Mouse (Mus musculus) thymus, adult 2 months (tissue): ENCODE data around the gene Hist1h3h. TPM values are rescaled to one million over a fixed set of nuclear protein-coding genes. Genes with fewer than 3 reads are reported as not detected.
"Not testable (repeated sequence)": the region's sequence is repeated elsewhere in the genome, so short reads cannot be mapped to it uniquely, and the experiment has no call there.

Source experiments
- DNase-seq: peaks from one replicate; pipeline ENCODE4 v3.0.0; 2021
- H3K27ac ChIP-seq: fragments of 200-500 bp; 2 replicates; pipeline ENCODE4 v1.5.1; 2012; ENCODE audit warnings: low read length, control low read depth; ENCODE audit not compliant: control insufficient read depth, insufficient read depth
- H3K27me3 ChIP-seq: fragments of 200-500 bp; 2 replicates; pipeline ENCODE4 v1.6.1; 2012; ENCODE audit warnings: mild to moderate bottlenecking, low read length, moderate library complexity, mixed read lengths; ENCODE audit not compliant: control insufficient read depth, insufficient read depth
- H3K36me3 ChIP-seq: fragments of 200-500 bp; 2 replicates; pipeline ENCODE4 v1.6.1; 2012; ENCODE audit warnings: mild to moderate bottlenecking, low read length, moderate library complexity; ENCODE audit not compliant: control insufficient read depth, insufficient read depth
- H3K4me1 ChIP-seq: fragments of 200-500 bp; replicated peaks from 2 replicates; pipeline ENCODE4 v1.6.1; 2012; ENCODE audit warnings: low read length; ENCODE audit not compliant: control insufficient read depth, insufficient read depth
- H3K4me3 ChIP-seq: fragments of 200-500 bp; 2 replicates; pipeline ENCODE4 v1.5.1; 2012; ENCODE audit warnings: mild to moderate bottlenecking, low read length, control low read depth, moderate library complexity; ENCODE audit not compliant: control insufficient read depth, insufficient read depth
- CTCF ChIP-seq: fragments of 200-500 bp; IDR thresholded peaks from 2 replicates; pipeline ENCODE4 v1.5.1; 2012; ENCODE audit warnings: mild to moderate bottlenecking, control low read depth, low read length, moderate library complexity, borderline replicate concordance; ENCODE audit not compliant: control insufficient read depth, poor library complexity, insufficient read depth; ENCODE audit errors: extremely low read depth
- POLR2A ChIP-seq: fragments of 200-500 bp; IDR thresholded peaks from 2 replicates; pipeline ENCODE4 v1.6.1; 2012; ENCODE audit warnings: mild to moderate bottlenecking, low read length, control low read depth, moderate library complexity; ENCODE audit not compliant: control insufficient read depth, poor library complexity, insufficient read depth; ENCODE audit errors: extremely low read depth
- WGBS: fragments of 180-500 bp; shearing (Covaris S2); methylation state at CpG from one replicate; pipeline ENCODE4 v1.1.7; 2018; 5-methylcytosine and 5-hydroxymethylcytosine counted together
- polyA plus RNA-seq: library from polyadenylated mRNA; depleted of rRNA; stranded (reverse); fragments of >200 nt; gene quantifications from 2 replicates; pipeline ENCODE4 v1.2.3, GENCODE M21; 2012

Gene Hist1h3h
- polyA plus RNA-seq, 1 experiment = 733 TPM

DNA sequence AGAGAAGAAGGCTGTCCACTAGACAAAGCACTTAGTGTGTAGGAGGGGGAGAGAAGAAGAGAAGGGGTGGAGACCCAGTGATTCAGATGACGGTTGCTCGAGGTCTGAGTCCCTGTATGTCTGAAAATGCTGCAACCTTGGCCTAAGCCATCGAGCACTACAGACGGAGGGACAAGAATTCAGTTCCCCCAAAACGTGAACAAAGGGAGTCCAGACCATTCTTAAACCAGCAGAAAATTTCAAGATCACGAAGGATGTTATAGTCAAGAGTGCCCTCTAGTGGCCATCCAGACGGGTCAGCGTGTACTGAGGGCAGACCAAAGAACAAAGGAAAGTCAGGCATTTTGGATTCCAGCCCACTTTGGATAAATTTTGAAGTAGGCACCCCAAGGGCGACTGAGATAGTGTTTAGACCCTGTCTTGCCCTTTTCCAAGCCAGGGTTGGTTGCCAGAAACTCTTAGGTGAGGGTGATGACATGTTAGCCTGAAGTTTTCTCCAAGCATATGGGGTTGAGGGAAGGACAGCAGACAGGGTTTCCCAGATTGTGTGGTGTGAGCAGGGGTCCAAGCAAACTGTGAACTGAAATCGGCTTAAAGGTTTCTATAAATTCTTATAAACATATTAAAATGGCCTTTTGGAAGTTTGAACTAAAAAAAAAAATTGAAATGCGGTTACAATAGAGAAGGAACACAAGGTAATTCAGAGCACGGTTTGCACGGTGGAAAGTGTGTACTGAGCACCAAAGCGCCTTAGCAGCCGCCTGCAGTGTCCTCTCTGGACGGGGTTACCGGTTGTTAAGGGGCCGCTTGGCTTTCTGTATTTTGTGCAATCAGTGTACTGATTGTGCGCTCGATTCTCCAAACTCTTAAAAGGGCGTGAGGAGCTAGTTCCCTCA is 16.8 kb downstream of the Hist1h3h start:
- peak; percentile 79 for DNase-seq
- H3K27ac ChIP-seq = peak overlapping the region; percentile 94
- H3K4me3 ChIP-seq = peak overlapping the region; percentile 45
- 1% methylated on average over 21 of the region's 21 CpGs for WGBS
- H3K27me3 ChIP-seq = no peaks in the 10 kb centered on the region
- TF ChIP-seq CTCF (no peak), POLR2A (no peak)
- no peaks in the 10 kb centered on the region for H3K36me3 ChIP-seq
- H3K4me1 ChIP-seq = peaks cover 6% of the 10 kb centered on the region; the same call in 1 of the 2 replicates

DNA sequence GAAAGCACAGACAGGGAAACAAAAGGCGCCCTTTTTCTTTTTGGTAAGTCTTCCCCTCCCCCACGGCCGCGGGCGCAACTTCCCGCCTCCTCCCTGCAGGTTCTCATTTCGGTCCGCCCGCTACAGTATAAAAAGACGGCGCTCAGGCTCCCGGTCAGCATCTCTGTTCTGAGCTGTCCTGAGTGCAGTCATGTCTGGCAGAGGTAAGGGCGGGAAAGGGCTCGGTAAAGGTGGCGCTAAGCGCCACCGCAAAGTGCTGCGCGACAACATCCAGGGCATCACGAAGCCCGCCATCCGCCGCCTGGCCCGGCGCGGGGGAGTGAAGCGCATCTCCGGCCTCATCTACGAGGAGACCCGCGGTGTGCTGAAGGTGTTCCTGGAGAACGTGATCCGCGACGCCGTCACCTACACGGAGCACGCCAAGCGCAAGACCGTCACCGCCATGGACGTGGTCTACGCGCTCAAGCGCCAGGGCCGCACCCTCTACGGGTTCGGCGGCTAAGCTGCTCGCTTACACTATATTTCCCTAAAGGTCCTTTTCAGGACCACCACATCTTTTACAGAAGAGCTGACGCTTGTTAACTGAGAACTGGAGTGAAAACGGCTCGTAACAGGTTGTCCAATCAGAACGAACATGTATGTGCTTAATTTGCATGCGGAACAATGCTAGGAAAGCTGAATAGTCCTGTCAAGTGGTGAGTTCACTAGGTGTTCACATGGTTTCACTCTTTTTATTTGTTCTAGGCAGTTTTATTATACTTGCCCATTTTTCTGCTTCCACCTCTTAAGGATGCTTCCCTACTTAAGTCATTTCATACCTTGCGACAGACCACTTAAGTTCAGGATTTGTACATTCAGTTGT is 17.7 kb downstream of the Hist1h3h start, which contains the start of gene Hist1h4j:
Gene Hist1h4j, plus strand, starts transcription at position 159 of the 862 bp plus-strand sequence.
- 0 out of 2 replicates have a peak, but pooled peaks have one; percentile 2 for TF ChIP-seq CTCF
- peak; percentile 75; the same call in 1 of the 2 replicates for TF ChIP-seq POLR2A
- Histone ChIP-seq H3K27ac (peak within 1 kb of the TSS; percentile 94), H3K4me3 (peak within 1 kb of the TSS; percentile 45)
- not testable (repeated sequence) for H3K4me1 ChIP-seq, H3K27me3 ChIP-seq, H3K36me3 ChIP-seq
- WGBS = under 1% methylated on average over 51 of the region's 56 CpGs
- DNase-seq = peak; percentile 80

DNA sequence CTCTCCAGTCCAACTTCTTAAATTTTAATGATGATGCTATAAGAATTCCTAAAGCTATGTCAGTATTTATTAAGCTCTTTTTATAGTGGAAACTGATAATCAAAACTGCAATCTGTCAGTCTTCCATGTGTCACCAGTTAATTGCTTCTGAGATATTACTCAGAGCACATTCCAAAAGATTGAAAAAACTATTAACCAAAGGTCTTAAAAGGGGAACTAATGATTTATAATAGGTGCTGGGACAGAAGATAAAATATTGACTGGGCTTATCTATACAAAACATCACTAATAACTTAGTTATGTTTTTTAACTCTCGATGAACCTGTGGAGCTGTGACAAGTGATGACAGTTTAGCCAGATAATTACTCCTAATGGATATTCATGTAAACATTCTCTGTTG is 27.5 kb downstream of the Hist1h3h start:
- H3K4me3 ChIP-seq = no peak overlapping the region
- no peaks in the 10 kb centered on the region for H3K27me3 ChIP-seq
- no peak overlapping the region for H3K27ac ChIP-seq
- TF ChIP-seq POLR2A (no peak), CTCF (no peak)
- H3K36me3 ChIP-seq = no peaks in the 10 kb centered on the region
- DNase-seq = no peak
- peaks cover 5% of the 10 kb centered on the region; the same call in 1 of the 2 replicates for H3K4me1 ChIP-seq
- 95% methylated on average over 1 of the region's 1 CpGs for WGBS

DNA sequence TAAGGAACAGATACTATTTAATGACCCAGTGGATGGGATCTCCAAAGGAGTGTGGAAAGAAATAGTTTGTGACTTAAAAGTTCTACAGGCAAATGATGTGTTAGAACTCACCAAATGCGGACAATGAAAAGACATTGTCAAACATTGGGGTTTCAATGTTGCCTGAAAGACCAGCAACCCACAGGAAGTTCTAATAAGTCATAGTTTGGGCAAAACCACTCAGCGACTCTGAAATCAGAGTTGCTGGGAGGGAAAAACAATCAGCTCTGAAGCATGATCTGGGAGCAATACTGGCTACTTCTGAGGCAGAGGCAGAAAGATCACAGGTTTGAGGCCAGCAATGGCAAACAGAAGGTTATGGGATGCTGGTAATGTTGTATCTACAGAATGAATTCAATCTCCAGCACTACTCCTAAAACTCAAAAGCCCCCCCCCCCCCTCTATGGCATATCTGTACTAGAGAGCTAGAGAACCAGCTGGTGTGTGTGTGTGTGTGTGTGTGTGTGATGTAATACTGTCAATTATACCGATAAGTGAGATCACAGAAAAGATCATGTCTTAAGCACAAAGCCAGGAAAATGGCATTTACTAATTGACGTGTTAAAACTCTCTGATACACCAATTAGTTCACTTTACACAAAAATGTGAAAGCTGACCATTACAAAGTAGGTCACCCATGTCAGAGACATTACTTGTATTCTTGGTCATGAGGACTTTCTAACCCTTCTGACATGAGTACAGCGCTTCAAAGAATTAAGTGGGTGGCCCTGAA is 32.1 kb downstream of the Hist1h3h start:
- no peaks in the 10 kb centered on the region for H3K36me3 ChIP-seq
- peak overlapping the region; percentile 61 for H3K4me3 ChIP-seq
- DNase-seq = no peak
- TF ChIP-seq CTCF = no peak
- no peak for TF ChIP-seq POLR2A
- H3K27me3 ChIP-seq = no peaks in the 10 kb centered on the region
- peaks cover 7% of the 10 kb centered on the region for H3K4me1 ChIP-seq
- WGBS = 3% methylated on average over 5 of the region's 5 CpGs
- H3K27ac ChIP-seq = peak overlapping the region; percentile 42

DNA sequence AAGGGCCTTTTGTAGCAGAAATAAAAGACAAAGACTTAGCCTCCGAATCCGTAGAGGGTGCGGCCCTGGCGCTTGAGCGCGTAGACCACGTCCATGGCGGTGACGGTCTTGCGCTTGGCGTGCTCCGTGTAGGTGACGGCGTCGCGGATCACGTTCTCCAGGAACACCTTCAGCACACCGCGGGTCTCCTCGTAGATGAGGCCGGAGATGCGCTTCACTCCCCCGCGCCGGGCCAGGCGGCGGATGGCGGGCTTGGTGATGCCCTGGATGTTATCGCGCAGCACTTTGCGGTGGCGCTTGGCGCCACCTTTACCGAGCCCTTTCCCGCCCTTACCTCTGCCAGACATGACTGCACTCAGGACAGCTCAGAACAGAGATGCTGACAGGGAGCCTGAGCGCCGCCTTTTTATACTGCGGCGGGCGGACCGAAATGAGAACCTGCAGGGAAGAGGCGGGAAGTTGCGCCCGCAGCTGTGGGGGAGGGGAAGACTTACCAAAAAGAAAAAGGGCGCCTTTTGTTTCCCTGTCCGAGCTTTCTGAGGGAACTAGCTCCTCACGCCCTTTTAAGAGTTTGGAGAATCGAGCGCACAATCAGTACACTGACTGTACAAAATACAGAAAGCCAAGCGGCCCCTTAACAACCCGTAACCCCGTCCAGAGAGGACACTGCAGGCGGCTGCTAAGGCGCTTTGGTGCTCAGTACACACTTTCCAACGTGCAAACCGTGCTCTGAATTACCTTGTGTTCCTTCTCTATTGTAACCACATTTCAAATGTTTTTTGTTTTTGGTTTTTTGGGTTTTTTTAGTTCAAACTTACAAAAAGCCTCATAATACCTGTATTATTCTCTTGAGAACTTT is 32.9 kb downstream of the Hist1h3h start, which contains the start of gene Hist1h4k:
Gene Hist1h4k, minus strand, starts transcription at position 347 of the 859 bp plus-strand sequence.
- H3K27me3 ChIP-seq, H3K36me3 ChIP-seq, H3K4me1 ChIP-seq: not testable (repeated sequence)
- peak; percentile 96 for DNase-seq
- Histone ChIP-seq H3K4me3 (peak within 1 kb of the TSS; percentile 61), H3K27ac (peak within 1 kb of the TSS; percentile 96)
- TF ChIP-seq POLR2A = peak; percentile 84
- under 1% methylated on average over 46 of the region's 56 CpGs for WGBS

DNA sequence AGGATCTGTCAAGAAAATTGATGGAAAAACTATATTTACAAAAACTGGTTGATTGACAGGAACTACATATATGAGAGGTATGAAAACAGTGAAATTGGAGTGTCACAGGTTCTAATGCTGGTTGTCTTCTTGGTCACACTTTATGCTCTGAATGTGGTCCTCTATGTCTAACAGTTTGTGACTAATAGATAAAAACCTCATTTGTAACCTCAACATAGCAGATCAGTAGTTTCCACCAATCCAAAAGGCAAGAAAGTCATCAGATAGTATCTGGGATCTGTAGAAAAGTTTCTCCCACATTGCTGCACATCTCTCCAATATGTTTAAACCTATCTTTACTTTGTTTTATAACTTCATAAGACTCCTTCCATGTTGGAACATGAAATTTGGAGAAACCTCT is 34.0 kb downstream of the Hist1h3h start:
- H3K27me3 ChIP-seq = no peaks in the 10 kb centered on the region
- H3K4me1 ChIP-seq = peaks cover 7% of the 10 kb centered on the region
- H3K36me3 ChIP-seq = no peaks in the 10 kb centered on the region
- no peak overlapping the region for H3K27ac ChIP-seq
- no peak for TF ChIP-seq CTCF
- TF ChIP-seq POLR2A = no peak
- H3K4me3 ChIP-seq = no peak overlapping the region
- no peak for DNase-seq
